Mouse (Mus musculus) small intestine, adult 10 weeks (tissue): Measurements from ENCODE around the gene Asf1b. TPM values are rescaled to one million over a fixed set of nuclear protein-coding genes. Genes with fewer than 3 reads are reported as not detected.

Experiments used
- polyA plus RNA-seq: library from polyadenylated mRNA; stranded (reverse); fragments of 350-450 nt; fragmentation: Illumina TruSeq; extraction: RNeasy Lipid Tissue Mini Kit (QIAGEN cat#74804); gene quantifications from one replicate; pipeline ENCODE4 v1.2.3, GENCODE M21; 2014; ENCODE audit warnings: low replicate concordance

Asf1b gene
- 7.2 TPM for polyA plus RNA-seq

GRCm38 (mm10) chr8:83955106-83955957 lies at the start of gene Asf1b, which contains the start of gene Gm10644:
Gene Asf1b, plus strand, starts transcription at chr8:83955507.
Gene Gm10644, minus strand, starts transcription at chr8:83955205.

GRCm38 (mm10) chr8:83972150-83973120 lies 17.1 kb downstream of the Asf1b start, which contains the start of gene Prkaca:
Gene Prkaca, plus strand, starts transcription at chr8:83972993.

GRCm38 (mm10) chr8:83997511-83998141 lies 42.3 kb downstream of the Asf1b start, which contains the start of gene Samd1:
Gene Samd1, plus strand, starts transcription at chr8:83997672.

GRCm38 (mm10) chr8:84001281-84002000 lies 46.1 kb downstream of the Asf1b start, which contains the start of gene 1700067K01Rik:
Gene 1700067K01Rik, plus strand, starts transcription at chr8:84001502.

GRCm38 (mm10) chr8:84011705-84012498 lies 56.6 kb downstream of the Asf1b start, which contains the start of gene 2210011C24Rik:
Gene 2210011C24Rik, minus strand, starts transcription at chr8:84012171.

Other genes starting within 250 kb of the Asf1b start
- gene Ddx39, start 240.3 kb upstream of the Asf1b start, polyA plus RNA-seq = 6.1 TPM
- 1.7 TPM for gene Adgre5, start 214.2 kb upstream of the Asf1b start, polyA plus RNA-seq
- 0.78 TPM for gene Adgrl1, start 55.4 kb upstream of the Asf1b start, polyA plus RNA-seq
- not detected for gene Gm10644, start 302 bp upstream of the Asf1b start, polyA plus RNA-seq
- 8.1 TPM for gene Prkaca, start 17.5 kb downstream of the Asf1b start, polyA plus RNA-seq
- 0.33 TPM for gene Samd1, start 42.2 kb downstream of the Asf1b start, polyA plus RNA-seq
- gene 1700067K01Rik, start 46.0 kb downstream of the Asf1b start, polyA plus RNA-seq = not detected
- gene 2210011C24Rik, start 56.7 kb downstream of the Asf1b start, polyA plus RNA-seq = 2.3 TPM
- 0.22 TPM for gene Palm3, start 66.0 kb downstream of the Asf1b start, polyA plus RNA-seq
- gene Il27ra, start 87.1 kb downstream of the Asf1b start, polyA plus RNA-seq = not detected
- not detected for gene Rln3, start 89.5 kb downstream of the Asf1b start, polyA plus RNA-seq
- gene Gm10643, start 109.6 kb downstream of the Asf1b start, polyA plus RNA-seq = 0.89 TPM
- gene Rfx1, start 111.3 kb downstream of the Asf1b start, polyA plus RNA-seq = 0.97 TPM
- gene Dcaf15, start 149.3 kb downstream of the Asf1b start, polyA plus RNA-seq = 2.0 TPM
- gene Podnl1, start 170.5 kb downstream of the Asf1b start, polyA plus RNA-seq = 0.63 TPM
- gene Cc2d1a, start 192.4 kb downstream of the Asf1b start, polyA plus RNA-seq = 0.19 TPM
- gene 4930432K21Rik, start 192.5 kb downstream of the Asf1b start, polyA plus RNA-seq = not detected
- not detected for gene Nanos3, start 229.7 kb downstream of the Asf1b start, polyA plus RNA-seq